Mouse (Mus musculus) limb, embryonic 10.5 days (tissue): ENCODE results near the gene Camsap3. TPM values are rescaled to one million over a fixed set of nuclear protein-coding genes. Genes with fewer than 3 reads are reported as not detected.

Source experiments
- DNase-seq: peaks from one replicate; pipeline ENCODE4 v3.0.0-alpha.2; 2017; ENCODE audit warnings: low spot score
- H3K27ac ChIP-seq: fragments of 300-500 bp; sonication (generic); 2 replicates; pipeline ENCODE4 v1.5.1; 2016; ENCODE audit warnings: mild to moderate bottlenecking
- H3K27me3 ChIP-seq: fragments of 300-500 bp; sonication (generic); 2 replicates; pipeline ENCODE4 v1.6.1; 2016; ENCODE audit warnings: low read depth, mild to moderate bottlenecking; ENCODE audit not compliant: poor library complexity, severe bottlenecking
- H3K36me3 ChIP-seq: fragments of 300-500 bp; sonication (generic); 2 replicates; pipeline ENCODE4 v1.6.1; 2016; ENCODE audit warnings: mild to moderate bottlenecking, moderate library complexity
- H3K4me1 ChIP-seq: fragments of 300-500 bp; sonication (generic); 2 replicates; pipeline ENCODE4 v1.6.1; 2016
- H3K4me3 ChIP-seq: fragments of 300-500 bp; sonication (generic); 2 replicates; pipeline ENCODE4 v1.5.1; 2016; ENCODE audit warnings: mild to moderate bottlenecking, moderate library complexity
- H3K9me3 ChIP-seq: fragments of 300-500 bp; sonication (generic); replicated peaks from 2 replicates; pipeline ENCODE4 v1.6.1; 2016; ENCODE audit warnings: mild to moderate bottlenecking
- WGBS: fragments of 180-500 bp; shearing (Covaris S2); methylation state at CpG from one replicate; pipeline ENCODE4 v1.1.7; 2016; 5-methylcytosine and 5-hydroxymethylcytosine counted together
- polyA plus RNA-seq: library from polyadenylated mRNA; unstranded; fragments of >200 nt; fragmentation: Nextera tagmentation; extraction: Ambion mirVana; gene quantifications from 2 replicates; pipeline ENCODE4 v1.2.1, GENCODE M21; 2016

The Camsap3 gene
- polyA plus RNA-seq, result 5.3 and 6.0 TPM in 2 replicates

GRCm38 (mm10) chr8:3586993-3587390 is at the start of gene Camsap3:
Gene Camsap3 (plus strand): TSS chr8:3587293.
- Histone ChIP-seq H3K27ac (peak within 1 kb of the TSS; percentile 83), H3K4me1 (peaks cover 9% of the 10 kb centered on the region), H3K36me3 (no peaks in the 10 kb centered on the region), H3K9me3 (no peaks in the 10 kb centered on the region), H3K27me3 (peaks cover 35% of the 10 kb centered on the region), H3K4me3 (peak within 1 kb of the TSS; percentile 85)
- DNase-seq, result no peak
- WGBS, result 9% methylated on average over 7 of the region's 7 CpGs

- no peak overlapping the region for H3K4me3 ChIP-seq
- peaks cover 51% of the 10 kb centered on the region for H3K36me3 ChIP-seq
- no peaks in the 10 kb centered on the region for H3K4me1 ChIP-seq
- H3K9me3 ChIP-seq, result no peaks in the 10 kb centered on the region
- DNase-seq, result no peak
- no peaks in the 10 kb centered on the region for H3K27me3 ChIP-seq
- H3K27ac ChIP-seq, result no peak overlapping the region
- 93% methylated on average over 26 of the region's 26 CpGs for WGBS
Observed at GRCm38 (mm10) chr8:3537666-3538065, 49.4 kb upstream of the Camsap3 start.

DNA sequence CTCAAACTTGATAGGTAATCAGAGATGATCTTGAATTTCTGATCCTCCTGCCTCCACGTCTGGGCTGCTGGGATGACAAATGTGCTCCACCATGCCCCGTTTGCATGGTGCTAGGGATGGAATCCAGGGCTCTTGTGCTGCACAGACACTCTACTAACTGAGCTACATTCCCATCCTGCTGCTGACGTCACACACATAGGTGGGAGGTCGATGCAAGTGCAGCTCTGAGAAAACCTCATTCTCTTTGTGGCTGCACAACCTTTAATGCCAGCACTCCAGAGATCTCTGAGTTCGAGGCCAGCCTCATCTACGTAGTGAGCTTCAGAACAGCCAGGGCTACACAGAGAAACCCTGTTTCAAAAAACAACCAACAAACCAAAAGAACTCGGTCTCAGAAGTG is 47.9 kb upstream of the Camsap3 start:
- Histone ChIP-seq H3K27ac (no peak overlapping the region), H3K36me3 (peaks cover 66% of the 10 kb centered on the region), H3K4me3 (no peak overlapping the region), H3K27me3 (no peaks in the 10 kb centered on the region), H3K9me3 (no peaks in the 10 kb centered on the region), H3K4me1 (no peaks in the 10 kb centered on the region)
- 83% methylated on average over 7 of the region's 7 CpGs for WGBS
- no peak for DNase-seq

DNA sequence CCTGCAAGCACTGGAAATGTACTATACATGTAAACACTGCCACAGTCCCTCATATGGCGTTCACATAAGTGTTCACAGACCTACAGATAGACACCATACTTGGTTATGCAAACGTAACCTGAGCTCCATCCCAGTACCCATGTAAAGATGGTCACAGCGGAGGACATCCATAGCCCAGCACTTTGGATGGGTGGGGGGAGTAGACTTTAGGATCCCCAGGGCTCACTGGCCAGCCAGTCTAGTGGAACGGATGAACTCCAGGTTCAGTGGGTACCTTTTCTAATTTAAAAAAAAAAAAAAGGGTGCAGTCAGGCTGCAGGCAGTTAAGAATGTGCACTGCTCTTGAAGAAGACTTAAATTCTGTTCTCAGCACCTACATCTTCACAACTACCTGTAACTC is 47.0 kb upstream of the Camsap3 start:
- Histone ChIP-seq H3K4me3 (no peak overlapping the region), H3K27ac (no peak overlapping the region), H3K27me3 (no peaks in the 10 kb centered on the region), H3K9me3 (no peaks in the 10 kb centered on the region), H3K4me1 (no peaks in the 10 kb centered on the region), H3K36me3 (peaks cover 72% of the 10 kb centered on the region)
- DNase-seq, result no peak
- WGBS, result 90% methylated on average over 4 of the region's 4 CpGs

DNA sequence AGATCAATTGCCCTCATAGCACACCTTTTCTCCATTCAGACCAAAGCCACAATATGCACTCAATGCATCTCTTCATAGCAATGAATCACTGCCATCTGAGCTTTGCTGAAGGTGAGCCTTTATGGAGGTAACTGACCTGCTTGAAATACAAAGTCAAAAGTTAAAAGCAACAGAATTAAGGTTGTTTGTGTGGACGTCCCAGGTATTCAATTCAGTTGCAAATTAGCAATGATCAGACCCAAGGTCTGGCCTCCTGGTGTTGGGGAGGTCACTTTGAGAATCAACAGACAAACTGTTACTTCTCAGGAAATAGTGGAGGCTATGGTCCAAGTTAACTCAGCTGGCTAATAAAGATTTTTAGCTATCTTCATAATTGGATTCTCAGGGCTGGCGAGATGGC is 40.6 kb upstream of the Camsap3 start:
- Histone ChIP-seq H3K9me3 (no peaks in the 10 kb centered on the region), H3K4me1 (no peaks in the 10 kb centered on the region), H3K36me3 (peaks cover 32% of the 10 kb centered on the region), H3K27ac (no peak overlapping the region), H3K27me3 (no peaks in the 10 kb centered on the region), H3K4me3 (no peak overlapping the region)
- 90% methylated on average over 2 of the region's 2 CpGs for WGBS
- no peak for DNase-seq

DNA sequence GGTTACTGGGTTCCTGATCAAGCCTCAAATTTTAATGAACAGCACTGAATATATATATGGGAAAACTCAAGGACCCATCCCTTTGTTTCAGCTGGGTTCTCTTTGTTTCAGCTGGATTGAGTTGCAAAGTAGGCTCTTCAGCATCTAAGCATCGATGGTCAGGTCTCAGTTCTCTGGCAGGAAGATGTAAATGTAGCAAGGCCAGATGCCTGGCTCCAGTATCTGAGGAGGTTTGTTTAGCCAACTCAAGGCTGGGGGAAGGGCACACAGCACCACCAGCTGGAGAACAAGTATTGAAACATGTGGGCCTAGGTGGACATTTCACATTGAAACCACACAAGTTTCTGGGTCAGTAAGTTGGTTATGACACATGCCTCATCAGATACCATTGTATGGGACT is 34.9 kb upstream of the Camsap3 start:
- Histone ChIP-seq H3K9me3 (no peaks in the 10 kb centered on the region), H3K27me3 (no peaks in the 10 kb centered on the region), H3K36me3 (no peaks in the 10 kb centered on the region), H3K4me1 (no peaks in the 10 kb centered on the region), H3K27ac (no peak overlapping the region), H3K4me3 (no peak overlapping the region)
- 90% methylated on average over 1 of the region's 1 CpGs for WGBS
- DNase-seq, result no peak

GRCm38 (mm10) chr8:3556114-3556513 is 31.0 kb upstream of the Camsap3 start:
- no peaks in the 10 kb centered on the region for H3K36me3 ChIP-seq
- H3K27ac ChIP-seq, result no peak overlapping the region
- no peak overlapping the region for H3K4me3 ChIP-seq
- H3K9me3 ChIP-seq, result no peaks in the 10 kb centered on the region
- H3K27me3 ChIP-seq, result no peaks in the 10 kb centered on the region
- H3K4me1 ChIP-seq, result no peaks in the 10 kb centered on the region
- peak; percentile 35 for DNase-seq
- WGBS, result 61% methylated on average over 4 of the region's 4 CpGs

- DNase-seq, result peak; percentile 32
- H3K9me3 ChIP-seq, result no peaks in the 10 kb centered on the region
- H3K27me3 ChIP-seq, result no peaks in the 10 kb centered on the region
- peak within 1 kb of the TSS; percentile 34 for H3K4me3 ChIP-seq
- H3K4me1 ChIP-seq, result peaks cover 10% of the 10 kb centered on the region; the same call in 1 of the 2 replicates
- 6% methylated on average over 12 of the region's 12 CpGs for WGBS
- H3K27ac ChIP-seq, result peak within 1 kb of the TSS; percentile 69
- no peaks in the 10 kb centered on the region for H3K36me3 ChIP-seq
Observed at GRCm38 (mm10) chr8:3567641-3568371, 19.3 kb upstream of the Camsap3 start, which contains the start of gene C330021F23Rik. Gene C330021F23Rik (plus strand): TSS chr8:3567990.

- DNase-seq, result no peak
- Histone ChIP-seq H3K4me3 (peak overlapping the region; percentile 34), H3K9me3 (no peaks in the 10 kb centered on the region), H3K36me3 (no peaks in the 10 kb centered on the region), H3K27me3 (no peaks in the 10 kb centered on the region), H3K27ac (peak overlapping the region; percentile 69), H3K4me1 (peaks cover 10% of the 10 kb centered on the region; the same call in 1 of the 2 replicates)
- WGBS, result 15% methylated on average over 7 of the region's 7 CpGs
Observed at GRCm38 (mm10) chr8:3568378-3568777, 18.7 kb upstream of the Camsap3 start.

DNA sequence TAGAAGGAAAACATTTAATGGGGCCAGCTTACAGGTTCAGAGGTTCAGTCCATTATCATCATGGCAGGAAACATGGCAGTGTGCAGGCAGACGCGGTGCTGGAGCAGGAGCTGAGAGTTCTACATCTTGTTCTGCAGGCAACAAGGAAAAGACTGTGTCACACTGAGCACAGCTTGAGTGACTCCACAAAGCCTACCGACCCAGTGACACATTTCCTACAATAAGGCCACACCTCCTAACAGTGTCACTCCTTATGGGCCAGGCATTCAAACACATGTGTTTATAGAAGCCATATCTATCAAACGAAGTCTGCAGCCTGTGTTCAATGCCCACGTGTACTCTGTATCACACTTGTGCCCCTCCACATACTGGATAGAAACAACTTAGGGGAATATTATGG is 17.3 kb upstream of the Camsap3 start:
- DNase-seq, result no peak
- peaks cover 10% of the 10 kb centered on the region; the same call in 1 of the 2 replicates for H3K4me1 ChIP-seq
- no peak overlapping the region for H3K4me3 ChIP-seq
- H3K36me3 ChIP-seq, result no peaks in the 10 kb centered on the region
- no peaks in the 10 kb centered on the region for H3K27me3 ChIP-seq
- WGBS, result 91% methylated on average over 5 of the region's 5 CpGs
- no peaks in the 10 kb centered on the region for H3K9me3 ChIP-seq
- no peak overlapping the region for H3K27ac ChIP-seq

- Histone ChIP-seq H3K9me3 (no peaks in the 10 kb centered on the region), H3K4me3 (no peak overlapping the region), H3K4me1 (peaks cover 4% of the 10 kb centered on the region; the same call in 1 of the 2 replicates), H3K27ac (no peak overlapping the region), H3K27me3 (no peaks in the 10 kb centered on the region), H3K36me3 (no peaks in the 10 kb centered on the region)
- no peak for DNase-seq
- 92% methylated on average over 3 of the region's 3 CpGs for WGBS
Observed at GRCm38 (mm10) chr8:3574546-3574945, 12.5 kb upstream of the Camsap3 start.

DNA sequence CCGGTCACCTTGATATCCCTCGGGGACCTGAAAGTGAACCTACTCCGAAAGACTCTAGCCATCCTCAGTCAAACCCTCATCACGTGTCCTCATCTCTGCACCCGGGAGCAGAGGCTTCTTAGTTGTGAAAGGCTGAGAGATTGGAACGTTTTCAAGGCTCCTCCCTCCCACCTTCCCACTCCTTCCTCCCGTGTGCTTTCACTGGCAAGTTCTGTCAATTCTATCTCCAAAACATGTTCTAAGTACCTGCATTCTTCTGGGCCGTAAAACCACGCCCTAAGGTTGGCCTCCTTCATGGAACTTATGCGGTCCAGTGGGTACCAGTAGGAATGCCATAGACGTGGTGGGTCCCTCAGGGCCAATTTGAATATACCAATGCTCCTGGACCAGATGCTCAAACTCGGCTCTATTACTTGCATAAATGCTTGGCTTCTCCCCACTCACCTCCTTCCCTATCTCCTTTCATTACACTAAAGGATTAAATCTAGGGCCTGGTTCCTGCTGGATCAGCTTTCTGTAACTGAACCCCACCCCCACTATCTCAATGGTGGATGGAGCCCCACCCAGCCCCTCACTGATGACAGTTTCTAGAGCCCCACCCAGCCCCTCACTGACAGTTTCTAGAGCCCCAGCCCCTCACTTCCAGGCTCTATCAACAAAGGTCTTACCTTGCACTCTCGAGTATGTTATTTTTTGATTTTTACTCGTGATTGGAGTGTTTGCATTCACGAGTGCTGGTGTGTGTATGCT is 10.7 kb upstream of the Camsap3 start:
- Histone ChIP-seq H3K9me3 (no peaks in the 10 kb centered on the region), H3K4me1 (peaks cover 4% of the 10 kb centered on the region; the same call in 1 of the 2 replicates), H3K4me3 (no peak overlapping the region), H3K27ac (no peak overlapping the region), H3K36me3 (no peaks in the 10 kb centered on the region), H3K27me3 (no peaks in the 10 kb centered on the region)
- WGBS, result 82% methylated on average over 15 of the region's 15 CpGs
- no peak for DNase-seq
